Mouse (Mus musculus) liver, adult (tissue): ENCODE results near the gene Ccdc146.

Experiments
- GATA4 ChIP-seq: IDR thresholded peaks from 2 replicates; pipeline ENCODE4 v1.6.1; 2014; ENCODE audit warnings: mild to moderate bottlenecking, low read length; ENCODE audit not compliant: insufficient replicate concordance

Ccdc146 gene

GRCm38 (mm10) chr5:21371920-21372319 is 52.6 kb downstream of the Ccdc146 start:
- TF ChIP-seq GATA4, result no peak

DNA sequence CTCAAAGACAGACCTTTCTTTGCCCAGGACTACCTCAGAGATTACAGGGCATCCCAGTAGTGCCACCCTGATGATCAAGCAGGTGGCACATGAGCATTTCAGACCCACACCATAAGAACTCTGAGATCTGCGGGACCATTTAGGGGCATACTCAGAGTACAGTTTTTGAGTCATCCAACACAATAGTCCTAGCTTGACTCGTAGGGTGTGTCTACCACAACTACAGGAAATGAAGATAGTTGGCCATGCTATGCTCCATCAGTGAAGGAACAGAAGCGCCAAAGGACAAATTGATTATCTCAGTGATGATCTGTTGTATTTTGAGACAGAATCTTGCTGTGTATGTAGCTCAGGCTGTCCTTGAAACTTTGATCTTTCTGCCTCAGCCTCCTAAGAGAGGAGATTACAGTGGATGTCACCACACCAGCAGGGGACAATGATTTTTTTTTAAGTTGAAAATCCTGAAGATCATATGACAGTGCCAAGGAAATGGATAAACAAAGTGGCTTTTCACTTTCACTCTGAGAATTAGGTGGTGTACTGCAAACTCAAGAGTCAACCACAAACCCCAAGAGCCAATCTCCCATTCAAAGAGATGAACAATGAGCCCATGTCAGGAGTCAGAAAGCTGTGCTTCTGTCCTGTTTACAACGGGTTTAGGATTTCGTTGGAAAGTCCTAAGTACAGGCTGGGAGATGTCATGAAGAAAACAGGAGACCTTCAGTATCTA is 54.1 kb downstream of the Ccdc146 start:
- TF ChIP-seq GATA4, result no peak

DNA sequence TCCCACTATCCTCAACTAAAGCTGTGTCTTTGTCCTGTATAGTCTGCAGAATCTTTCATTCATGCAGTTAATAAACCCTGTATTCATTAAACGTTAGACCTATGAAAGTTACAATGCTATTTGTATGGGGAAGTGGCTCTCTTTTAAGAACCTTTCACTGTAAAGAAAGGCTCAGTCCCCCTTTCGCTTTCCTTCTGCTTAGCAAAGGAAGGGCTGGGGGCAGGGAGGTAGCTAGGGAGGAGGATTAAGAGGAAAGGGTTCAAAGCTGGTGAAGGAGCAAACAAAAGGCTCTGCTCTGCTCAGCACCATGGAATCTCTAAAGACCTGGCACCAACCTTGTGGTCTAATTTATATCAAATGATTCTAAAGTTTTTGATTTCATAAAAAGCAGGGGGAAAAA is 57.0 kb downstream of the Ccdc146 start:
- TF ChIP-seq GATA4, result no peak

GRCm38 (mm10) chr5:21366338-21367053 is 58.0 kb downstream of the Ccdc146 start:
- no peak for TF ChIP-seq GATA4

DNA sequence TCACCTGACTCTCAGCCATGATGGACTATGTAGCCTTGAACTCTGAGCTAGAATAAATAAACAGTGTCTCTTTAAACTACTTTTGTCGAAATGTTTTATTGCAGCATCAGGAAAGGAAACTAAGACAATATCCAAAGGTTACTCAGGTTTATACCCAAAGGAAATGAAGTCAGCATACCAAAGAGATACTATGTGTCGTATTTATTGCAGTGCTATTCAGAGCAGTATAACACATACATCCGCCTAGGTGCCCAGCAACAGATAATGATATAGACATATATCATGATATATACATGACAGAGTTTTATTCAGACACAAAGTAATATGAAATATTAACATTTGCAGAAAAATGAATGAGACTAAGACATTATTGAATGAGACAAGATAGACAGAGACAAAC is 61.1 kb downstream of the Ccdc146 start:
- no peak for TF ChIP-seq GATA4

- no peak for TF ChIP-seq GATA4
Measured at GRCm38 (mm10) chr5:21358648-21359047, 65.8 kb downstream of the Ccdc146 start.

GRCm38 (mm10) chr5:21351678-21352077 is 72.8 kb downstream of the Ccdc146 start:
- no peak for TF ChIP-seq GATA4

- TF ChIP-seq GATA4, result no peak
Measured at GRCm38 (mm10) chr5:21348366-21348765, 76.1 kb downstream of the Ccdc146 start.

DNA sequence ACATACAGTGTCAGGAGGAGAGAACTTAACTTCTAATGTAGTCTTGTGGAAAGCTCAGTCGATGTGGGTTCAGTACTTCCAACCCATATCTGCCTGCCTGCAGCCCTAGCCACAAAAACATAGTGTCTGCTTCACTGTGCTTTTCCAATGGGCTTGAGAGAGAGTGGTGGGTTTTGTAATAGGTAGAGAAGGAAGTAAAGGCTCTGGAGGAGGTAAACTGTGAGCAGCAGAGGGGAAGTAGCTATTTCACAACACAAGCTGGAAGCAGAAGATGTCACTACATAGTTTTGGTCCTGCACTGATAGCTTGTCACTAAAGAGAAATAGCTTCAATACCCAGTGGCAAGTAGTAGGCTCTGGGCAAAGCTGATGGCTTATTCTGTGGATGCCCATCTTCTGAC is 92.4 kb downstream of the Ccdc146 start:
- TF ChIP-seq GATA4, result no peak

DNA sequence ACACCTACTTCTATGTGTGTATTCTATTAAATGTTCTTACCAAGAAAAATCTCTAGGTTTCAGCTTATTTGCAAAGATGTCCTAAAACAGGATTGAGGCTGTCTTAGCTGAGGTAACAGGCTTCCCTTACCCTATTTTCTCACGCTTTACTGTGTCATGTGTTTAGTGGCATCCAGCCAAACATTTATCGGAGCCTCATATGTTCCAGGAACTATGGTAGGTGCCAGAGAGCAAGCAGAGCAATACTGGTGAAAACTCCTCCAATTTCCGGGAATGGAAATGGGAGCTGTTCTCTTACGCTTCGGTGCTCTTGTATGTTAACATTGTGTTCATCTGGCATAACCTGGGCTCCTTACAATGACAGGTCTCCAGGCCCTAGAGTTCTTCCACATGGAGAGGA is 92.8 kb downstream of the Ccdc146 start:
- no peak for TF ChIP-seq GATA4

- no peak for TF ChIP-seq GATA4
Measured at GRCm38 (mm10) chr5:21329672-21330665, 94.5 kb downstream of the Ccdc146 start.

DNA sequence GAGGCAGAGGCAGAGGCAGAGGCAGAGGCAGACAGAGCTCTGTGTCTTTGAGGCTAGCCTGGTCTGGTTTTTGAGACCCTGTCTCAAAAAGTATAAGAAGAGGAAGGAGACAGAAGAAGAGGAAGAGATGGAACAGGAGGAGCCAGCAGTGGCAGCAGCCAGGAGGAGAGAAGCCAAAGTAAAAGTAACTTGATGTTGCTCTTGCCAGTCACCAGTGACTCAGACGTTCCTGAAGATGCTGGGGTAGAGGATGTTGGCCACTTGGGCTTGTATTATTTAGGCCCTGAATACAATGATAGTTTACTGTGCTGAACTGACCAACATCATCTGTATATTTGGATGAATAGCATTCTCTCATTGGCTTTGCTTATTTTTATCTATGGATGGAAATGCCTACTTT is 95.9 kb downstream of the Ccdc146 start:
- TF ChIP-seq GATA4, result no peak

DNA sequence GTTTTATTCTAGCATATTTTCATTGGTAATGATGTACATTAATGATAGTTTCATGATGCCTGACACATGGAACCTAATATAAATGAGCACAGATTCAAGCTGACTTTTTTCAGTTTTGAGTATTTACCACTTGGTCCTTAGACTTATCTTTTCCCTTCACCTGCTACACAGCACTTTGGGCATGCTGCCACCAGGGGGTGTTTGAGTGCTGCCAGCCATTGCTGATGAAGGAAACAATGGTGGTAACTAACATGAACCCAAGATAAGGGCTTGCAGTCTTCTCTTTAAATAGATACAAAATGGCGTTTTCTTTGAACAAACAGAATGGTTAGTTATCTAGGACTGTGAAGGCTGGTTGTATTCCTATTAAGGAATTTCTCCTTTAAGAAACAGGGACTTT is 98.0 kb downstream of the Ccdc146 start:
- TF ChIP-seq GATA4, result no peak

- no peak for TF ChIP-seq GATA4
Measured at GRCm38 (mm10) chr5:21320138-21320537, 104.3 kb downstream of the Ccdc146 start.

DNA sequence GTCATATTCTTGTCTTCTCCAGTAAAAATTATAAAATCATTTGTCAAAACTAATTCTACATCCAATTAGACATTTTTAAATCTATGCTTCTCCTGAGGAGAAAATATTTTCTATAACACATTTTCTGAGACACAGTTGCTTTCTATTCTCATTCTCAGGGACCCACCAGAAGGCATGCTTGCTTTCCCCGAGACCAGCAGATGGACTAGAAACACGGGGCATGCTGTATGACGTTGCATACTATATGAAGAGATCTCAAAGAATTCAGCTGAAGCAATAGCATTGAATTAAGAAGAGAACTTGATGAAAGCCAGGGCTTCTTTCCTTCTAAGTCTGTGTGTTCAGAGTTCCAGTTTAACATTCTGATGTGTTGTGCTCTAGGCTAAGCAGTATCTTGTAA is 109.8 kb downstream of the Ccdc146 start:
- no peak for TF ChIP-seq GATA4

DNA sequence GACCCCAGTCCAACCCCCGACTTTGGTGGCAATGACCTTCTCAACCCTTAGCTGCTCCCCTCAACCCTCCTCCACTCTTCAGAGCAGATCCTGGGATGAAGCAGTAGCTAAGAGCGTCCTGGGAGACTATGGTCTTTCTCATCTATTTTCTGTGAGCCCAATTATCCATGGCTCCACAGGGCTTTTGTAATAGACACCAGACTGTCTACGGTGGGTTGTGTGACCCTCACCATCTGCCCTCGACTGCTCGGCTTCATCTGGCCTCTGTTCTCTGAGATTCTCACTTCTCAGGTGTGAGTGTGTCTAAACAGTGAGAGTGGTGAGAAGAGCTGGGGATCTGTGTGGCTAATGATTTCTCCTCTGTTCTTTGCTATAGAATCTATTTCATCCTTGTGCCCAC is 117.3 kb downstream of the Ccdc146 start:
- no peak for TF ChIP-seq GATA4

DNA sequence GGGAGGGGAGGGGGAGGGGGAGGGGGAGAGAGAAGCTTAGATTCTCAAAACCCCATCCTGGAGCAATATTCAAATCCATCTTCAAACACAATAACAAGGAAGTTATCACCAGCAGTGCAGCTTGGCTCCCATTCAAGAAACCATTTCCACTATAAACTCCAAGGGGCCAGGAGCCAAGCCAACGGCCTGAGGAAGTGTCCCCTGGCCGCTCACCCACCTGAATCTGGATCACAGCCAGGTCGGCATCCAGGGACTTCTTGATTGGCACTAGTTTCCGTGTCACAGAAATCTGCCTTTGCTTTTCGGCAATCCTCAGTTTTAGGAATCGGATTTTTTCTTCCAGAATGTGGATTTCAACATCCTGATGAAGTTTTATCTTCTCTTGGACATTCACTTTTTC is 123.5 kb downstream of the Ccdc146 start:
- TF ChIP-seq GATA4, result no peak
